Mouse (Mus musculus) neural tube, embryonic 11.5 days (tissue): ENCODE measurements around the gene Fam209. TPM values are rescaled to one million over a fixed set of nuclear protein-coding genes. Genes with fewer than 3 reads are reported as not detected.

Experiments used
- ATAC-seq: fragments of 200-750 bp; cut with Nextera tagmentation; 2 replicates; pipeline ENCODE4 v1.8.0; 2017; ENCODE audit warnings: moderate number of reproducible peaks, mild to moderate bottlenecking, moderate TSS enrichment, moderate library complexity; ENCODE audit not compliant: insufficient read depth, low FRiP score, low TSS enrichment
- DNase-seq: peaks from one replicate; pipeline ENCODE4 v3.0.0-alpha.2; 2015; ENCODE audit warnings: low spot score
- H3K27ac ChIP-seq: fragments of 300-500 bp; sonication (generic); 2 replicates; pipeline ENCODE4 v1.5.1; 2014; ENCODE audit warnings: low read depth, mild to moderate bottlenecking, low read length
- H3K27me3 ChIP-seq: fragments of 300-500 bp; sonication (generic); 2 replicates; pipeline ENCODE4 v1.6.1; 2014; ENCODE audit warnings: mild to moderate bottlenecking, low read length, mixed read lengths; ENCODE audit not compliant: control insufficient read depth, insufficient read depth
- H3K36me3 ChIP-seq: fragments of 300-500 bp; sonication (generic); 2 replicates; pipeline ENCODE4 v1.6.1; 2014; ENCODE audit warnings: mild to moderate bottlenecking, low read length, moderate library complexity, mixed read lengths; ENCODE audit not compliant: control insufficient read depth, insufficient read depth
- H3K4me1 ChIP-seq: fragments of 300-500 bp; sonication (generic); 2 replicates; pipeline ENCODE4 v1.6.1; 2014; ENCODE audit warnings: low read length, mixed read lengths; ENCODE audit not compliant: control insufficient read depth, insufficient read depth
- H3K4me2 ChIP-seq: fragments of 300-500 bp; sonication (generic); 2 replicates; pipeline ENCODE4 v1.6.1; 2014; ENCODE audit warnings: low read depth, mild to moderate bottlenecking, moderate library complexity
- H3K4me3 ChIP-seq: fragments of 300-500 bp; sonication (generic); 2 replicates; pipeline ENCODE4 v1.5.1; 2014; ENCODE audit warnings: low read depth, low read length
- H3K9ac ChIP-seq: fragments of 300-500 bp; sonication (generic); 2 replicates; pipeline ENCODE4 v1.6.1; 2014; ENCODE audit warnings: mild to moderate bottlenecking, low read length
- H3K9me3 ChIP-seq: fragments of 300-500 bp; sonication (generic); 2 replicates; pipeline ENCODE4 v1.6.1; 2016; ENCODE audit warnings: low read length; ENCODE audit not compliant: control insufficient read depth
- WGBS: fragments of 180-500 bp; shearing (Covaris S2); extraction: QIAGEN DNeasy Blood & Tissue Kit; methylation state at CpG from one replicate; pipeline ENCODE4 v1.1.7; 2014; 5-methylcytosine and 5-hydroxymethylcytosine counted together
- polyA plus RNA-seq: library from polyadenylated mRNA; unstranded; fragments of >200 nt; fragmentation: Nextera tagmentation; extraction: Ambion mirVana; gene quantifications from 2 replicates; pipeline ENCODE4 v1.2.1, GENCODE M21; 2014

Fam209 gene
- polyA plus RNA-seq, 1 experiment from 2014 or later: not detected

DNA sequence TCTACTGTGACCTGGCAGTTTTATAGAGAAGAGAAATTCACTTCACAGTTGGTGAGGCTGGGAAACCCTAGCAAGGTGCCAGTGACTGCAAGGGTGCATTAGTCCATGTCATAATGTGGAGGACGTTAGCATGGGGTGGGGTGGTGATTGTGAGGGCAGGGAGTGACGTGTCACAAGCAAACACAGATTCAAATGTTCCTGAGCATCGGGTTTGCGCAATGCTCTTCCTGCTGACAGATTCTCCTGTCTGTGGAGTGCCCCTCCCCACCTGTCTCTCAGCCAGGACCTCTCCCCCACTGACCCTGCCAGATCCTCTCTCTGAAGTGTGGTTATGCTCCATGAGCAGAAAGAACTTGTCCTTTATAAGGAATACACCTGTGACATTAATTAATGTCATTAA, 24.0 kb upstream of the Fam209 start:
- Histone ChIP-seq H3K27me3 (no peaks in the 10 kb centered on the region), H3K4me3 (no peak overlapping the region), H3K4me1 (no peaks in the 10 kb centered on the region), H3K36me3 (peaks cover 5% of the 10 kb centered on the region), H3K9me3 (no peaks in the 10 kb centered on the region), H3K27ac (no peak overlapping the region), H3K9ac (no peak overlapping the region), H3K4me2 (no peak overlapping the region)
- ATAC-seq: no peak
- WGBS: 98% methylated on average over 4 of the region's 4 CpGs
- DNase-seq: no peak

DNA sequence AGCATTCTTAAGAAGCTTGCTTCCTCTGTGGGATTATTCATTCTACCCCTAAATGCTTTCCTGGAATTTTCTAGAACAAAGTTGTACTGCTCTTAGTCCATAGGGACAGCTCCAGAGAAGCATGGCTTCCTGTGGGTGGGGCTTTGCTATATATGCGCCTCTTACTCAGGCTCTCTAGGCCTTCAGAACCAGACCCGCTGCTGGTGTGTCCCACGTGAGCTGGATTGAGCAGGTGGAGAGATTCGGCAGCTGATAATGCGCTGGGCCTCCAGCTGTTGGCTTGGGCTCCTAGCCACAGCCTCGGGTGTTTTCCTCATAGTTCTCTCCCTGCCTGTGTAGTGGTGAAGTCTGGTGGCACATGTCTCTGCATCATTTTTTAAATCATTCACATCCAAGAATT, 21.7 kb upstream of the Fam209 start:
- ATAC-seq: no peak
- Histone ChIP-seq H3K4me2 (no peak overlapping the region), H3K9ac (no peak overlapping the region), H3K36me3 (peaks cover 5% of the 10 kb centered on the region), H3K9me3 (no peaks in the 10 kb centered on the region), H3K4me1 (no peaks in the 10 kb centered on the region), H3K4me3 (no peak overlapping the region), H3K27me3 (no peaks in the 10 kb centered on the region), H3K27ac (no peak overlapping the region)
- WGBS: 88% methylated on average over 6 of the region's 6 CpGs
- DNase-seq: no peak

DNA sequence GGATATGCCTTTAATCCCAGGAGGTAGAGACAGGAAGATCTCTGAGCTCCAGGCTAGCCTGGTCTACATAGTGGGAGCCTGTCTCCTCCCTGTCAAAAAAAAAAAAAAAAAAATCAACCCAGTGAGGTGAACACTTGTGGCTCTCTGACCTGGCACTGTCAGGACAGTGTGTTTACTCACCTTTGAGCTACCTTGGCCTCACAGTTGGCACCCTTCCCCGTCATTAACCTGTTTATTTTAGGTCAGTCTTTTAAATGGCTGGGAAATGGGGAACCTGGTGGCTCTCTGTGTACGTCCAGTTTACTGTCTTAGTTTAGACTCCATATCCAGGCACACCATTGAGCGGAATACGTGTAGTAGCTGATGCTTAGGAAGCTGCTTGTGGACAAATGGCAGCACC, 20.3 kb upstream of the Fam209 start:
- Histone ChIP-seq H3K27me3 (no peaks in the 10 kb centered on the region), H3K4me3 (no peak overlapping the region), H3K9ac (no peak overlapping the region), H3K36me3 (peaks cover 5% of the 10 kb centered on the region), H3K4me2 (no peak overlapping the region), H3K9me3 (no peaks in the 10 kb centered on the region), H3K4me1 (no peaks in the 10 kb centered on the region), H3K27ac (no peak overlapping the region)
- ATAC-seq (no peak), DNase-seq (no peak)
- 95% methylated on average over 4 of the region's 4 CpGs for WGBS

DNA sequence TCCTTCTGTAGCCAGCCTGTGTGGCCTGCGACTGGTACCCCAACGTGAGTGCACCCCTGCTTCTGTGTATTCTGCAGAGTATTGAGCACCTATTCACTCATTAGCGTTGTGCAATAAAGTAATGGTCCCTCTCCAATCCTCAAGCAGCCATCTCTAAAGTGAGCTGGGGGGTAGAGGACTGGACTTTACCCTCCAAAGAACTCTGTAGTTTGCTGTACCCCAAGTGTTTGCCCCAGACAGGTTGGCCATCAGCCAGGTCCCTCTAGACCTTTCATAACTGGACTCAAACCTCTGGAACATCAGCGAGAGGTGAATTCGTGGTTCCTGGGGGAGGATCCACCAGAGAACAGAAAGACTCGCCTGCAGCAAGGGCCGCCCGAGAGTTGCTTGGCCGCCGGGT, 19.9 kb upstream of the Fam209 start:
- no peak overlapping the region for H3K27ac ChIP-seq
- ATAC-seq: no peak
- H3K27me3 ChIP-seq: no peaks in the 10 kb centered on the region
- WGBS: 92% methylated on average over 10 of the region's 10 CpGs
- H3K4me3 ChIP-seq: no peak overlapping the region
- H3K4me1 ChIP-seq: no peaks in the 10 kb centered on the region
- H3K9me3 ChIP-seq: no peaks in the 10 kb centered on the region
- H3K9ac ChIP-seq: no peak overlapping the region
- DNase-seq: no peak
- peaks cover 5% of the 10 kb centered on the region for H3K36me3 ChIP-seq
- H3K4me2 ChIP-seq: no peak overlapping the region

DNA sequence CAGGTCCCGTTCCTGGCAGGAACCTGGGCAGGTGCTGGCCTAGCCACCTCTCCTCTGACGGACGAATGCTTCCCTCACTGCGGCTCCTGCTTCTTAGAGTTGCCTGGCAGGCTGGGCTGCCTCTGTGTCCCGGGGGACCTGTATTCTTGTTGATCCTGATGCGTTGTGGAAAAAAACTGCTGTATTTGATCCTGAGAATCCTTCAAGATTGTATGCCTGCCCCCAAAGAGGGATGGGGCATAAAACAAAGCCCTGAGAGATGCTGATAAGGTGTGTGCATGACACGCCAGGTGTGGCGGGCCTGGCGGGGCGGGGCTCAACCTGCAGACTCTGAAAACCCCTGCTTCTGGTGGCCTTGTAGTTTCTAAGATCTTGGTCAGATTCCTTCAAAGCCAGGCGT, 13.8 kb upstream of the Fam209 start, which contains the start of gene Gcnt7:
Gcnt7 (minus strand) TSS at position 101 of the 400 bp plus-strand sequence.
- no peak within 1 kb of the TSS for H3K9ac ChIP-seq
- ATAC-seq (no peak), DNase-seq (no peak)
- H3K9me3 ChIP-seq: no peaks in the 10 kb centered on the region
- WGBS: 90% methylated on average over 11 of the region's 11 CpGs
- H3K4me3 ChIP-seq: no peak within 1 kb of the TSS
- no peaks in the 10 kb centered on the region for H3K27me3 ChIP-seq
- H3K36me3 ChIP-seq: no peaks in the 10 kb centered on the region; the same call in 1 of the 2 replicates
- H3K27ac ChIP-seq: no peak within 1 kb of the TSS
- no peaks in the 10 kb centered on the region for H3K4me1 ChIP-seq
- no peak within 1 kb of the TSS for H3K4me2 ChIP-seq

DNA sequence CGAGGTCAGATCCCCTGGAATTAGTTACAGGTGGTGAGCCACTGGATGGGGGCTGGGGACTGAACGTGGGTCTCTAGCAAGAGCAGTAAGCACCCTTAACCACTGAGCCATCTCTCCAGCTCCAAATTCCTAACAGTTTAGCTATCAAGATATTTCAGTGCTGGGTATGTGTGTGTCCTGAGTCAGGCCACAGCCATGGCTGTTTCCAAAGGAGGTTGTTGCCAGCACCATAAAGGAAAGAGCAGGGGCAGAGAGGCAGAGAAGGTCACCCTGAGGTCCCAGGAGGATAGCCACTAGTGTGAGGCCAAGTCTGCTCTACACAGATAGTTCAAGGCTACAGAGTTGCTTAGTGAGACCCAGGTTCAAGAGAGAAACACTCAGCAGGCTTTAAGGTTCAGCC, 11.7 kb upstream of the Fam209 start:
- no peaks in the 10 kb centered on the region; the same call in none of the 2 replicates for H3K36me3 ChIP-seq
- H3K27me3 ChIP-seq: no peaks in the 10 kb centered on the region
- no peak overlapping the region for H3K27ac ChIP-seq
- no peaks in the 10 kb centered on the region for H3K4me1 ChIP-seq
- H3K4me3 ChIP-seq: no peak overlapping the region
- ATAC-seq: no peak
- H3K9me3 ChIP-seq: no peaks in the 10 kb centered on the region
- WGBS: 68% methylated on average over 2 of the region's 2 CpGs
- DNase-seq: no peak
- no peak overlapping the region for H3K9ac ChIP-seq
- no peak overlapping the region for H3K4me2 ChIP-seq

DNA sequence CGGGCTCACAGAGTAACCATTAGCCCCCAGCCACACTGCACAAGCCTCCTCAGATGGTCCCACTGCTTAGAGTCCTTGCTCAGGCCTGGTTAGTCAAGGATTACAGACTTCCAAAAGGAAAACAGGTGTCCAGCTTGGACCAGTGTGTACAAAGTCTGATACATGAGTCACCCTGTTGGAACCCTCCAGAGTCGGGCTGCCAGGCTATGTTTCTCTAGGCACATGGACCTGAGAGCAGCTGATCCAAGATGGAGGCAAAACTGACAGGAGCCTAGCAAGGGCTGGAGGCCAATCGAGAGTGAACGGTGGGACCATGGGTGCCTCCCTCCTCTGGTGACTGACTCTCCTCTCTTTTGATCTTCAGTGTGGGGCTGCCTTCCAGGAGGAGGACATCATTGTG, 9.5 kb upstream of the Fam209 start:
- no peak overlapping the region for H3K4me2 ChIP-seq
- H3K27me3 ChIP-seq: no peaks in the 10 kb centered on the region
- DNase-seq (no peak), ATAC-seq (no peak)
- H3K9ac ChIP-seq: no peak overlapping the region
- no peak overlapping the region for H3K4me3 ChIP-seq
- peaks cover 3% of the 10 kb centered on the region for H3K36me3 ChIP-seq
- H3K9me3 ChIP-seq: no peaks in the 10 kb centered on the region
- no peaks in the 10 kb centered on the region for H3K4me1 ChIP-seq
- WGBS: 91% methylated on average over 4 of the region's 4 CpGs
- H3K27ac ChIP-seq: no peak overlapping the region

DNA sequence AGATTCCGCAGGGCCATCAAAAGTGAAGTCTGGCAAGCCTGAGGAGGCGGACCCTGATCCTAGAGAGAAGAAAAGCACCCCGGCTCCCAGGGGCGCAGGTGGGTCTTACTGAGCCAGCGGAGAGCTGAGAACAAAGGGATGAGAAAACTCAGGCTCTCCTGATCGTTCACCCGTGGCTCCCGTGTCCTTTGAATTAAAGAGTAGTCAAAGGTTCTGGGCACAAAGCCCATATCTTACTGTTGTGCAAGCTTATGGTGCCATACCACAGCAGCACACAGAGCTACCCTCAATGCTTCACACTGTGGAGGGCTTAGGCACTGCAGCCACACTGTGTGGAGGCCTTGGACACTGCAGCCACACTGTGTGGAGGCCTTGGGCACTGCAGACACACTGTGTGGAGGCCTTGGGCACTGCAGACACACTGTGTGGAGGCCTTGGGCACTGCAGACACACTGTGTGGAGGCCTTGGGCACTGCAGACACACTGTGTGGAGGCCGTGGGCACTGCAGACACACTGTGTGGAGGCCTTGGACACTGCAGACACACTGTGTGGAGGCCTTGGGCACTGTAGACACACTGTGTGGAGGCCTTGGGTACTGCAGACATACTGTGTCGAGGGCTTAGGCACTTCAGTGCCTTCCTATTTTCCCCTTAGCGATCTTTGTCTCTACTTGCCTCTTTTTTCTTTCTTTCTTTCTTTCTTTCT, 5.7 kb upstream of the Fam209 start:
- DNase-seq (no peak), ATAC-seq (no peak)
- 93% methylated on average over 11 of the region's 11 CpGs for WGBS
- no peak overlapping the region for H3K4me3 ChIP-seq
- H3K27ac ChIP-seq: no peak overlapping the region
- peaks cover 3% of the 10 kb centered on the region for H3K36me3 ChIP-seq
- no peaks in the 10 kb centered on the region for H3K9me3 ChIP-seq
- no peak overlapping the region for H3K9ac ChIP-seq
- H3K4me1 ChIP-seq: no peaks in the 10 kb centered on the region
- H3K27me3 ChIP-seq: no peaks in the 10 kb centered on the region
- H3K4me2 ChIP-seq: no peak overlapping the region

DNA sequence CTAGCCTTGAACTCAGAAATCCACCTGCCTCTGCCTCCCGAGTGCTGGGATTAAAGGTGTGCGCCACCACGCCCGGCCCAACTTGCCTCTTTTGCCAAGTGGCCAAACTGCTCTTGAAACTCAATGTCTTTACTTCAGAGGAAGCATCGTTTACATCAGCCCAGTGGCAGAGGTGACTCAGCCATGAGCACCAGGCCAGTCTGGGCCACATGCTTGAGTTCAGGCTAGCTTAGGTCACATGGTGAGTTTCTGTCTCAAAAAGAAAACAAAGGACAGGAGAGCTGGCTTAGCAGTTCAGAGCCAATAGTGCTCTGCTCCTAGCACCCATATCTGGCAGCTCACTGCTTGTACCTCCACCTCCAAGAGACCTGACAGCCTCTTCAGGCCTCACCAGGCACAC, 5.1 kb upstream of the Fam209 start:
- Histone ChIP-seq H3K4me2 (no peak overlapping the region), H3K4me1 (no peaks in the 10 kb centered on the region), H3K4me3 (no peak overlapping the region), H3K27ac (no peak overlapping the region), H3K9ac (no peak overlapping the region), H3K36me3 (peaks cover 3% of the 10 kb centered on the region), H3K27me3 (no peaks in the 10 kb centered on the region), H3K9me3 (no peaks in the 10 kb centered on the region)
- no peak for DNase-seq
- WGBS: 96% methylated on average over 5 of the region's 5 CpGs
- no peak for ATAC-seq
